Mouse (Mus musculus) testis, adult 10 weeks (tissue): ENCODE measurements around the gene Gpr37. TPM values are rescaled to one million over a fixed set of nuclear protein-coding genes. Genes with fewer than 3 reads are reported as not detected.

Source experiments
- polyA plus RNA-seq: library from polyadenylated mRNA; stranded (reverse); fragments of 350-450 nt; fragmentation: Illumina TruSeq; extraction: RNeasy Lipid Tissue Mini Kit (QIAGEN cat#74804); gene quantifications from one replicate; pipeline ENCODE4 v1.2.3, GENCODE M21; 2014; ENCODE audit warnings: low read depth, low replicate concordance

Gpr37 gene
- polyA plus RNA-seq = 4.5 TPM

DNA sequence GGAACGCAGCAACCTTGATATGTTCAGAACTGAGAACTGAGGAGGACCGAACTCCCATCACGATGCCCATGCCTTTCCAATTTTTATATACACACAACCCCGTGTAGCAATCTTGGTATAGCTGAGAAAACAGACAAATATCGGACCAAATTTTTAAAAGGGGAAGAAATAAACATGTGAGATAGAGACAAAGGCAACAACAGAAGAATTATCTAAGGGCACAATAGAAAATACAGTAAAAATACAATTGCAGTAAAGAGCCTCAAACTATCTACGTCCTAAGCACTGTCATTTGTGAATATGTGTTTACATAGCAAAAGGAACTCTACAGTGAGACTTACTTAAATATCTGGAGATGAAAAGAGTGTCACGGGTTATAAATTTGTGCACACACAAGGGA lies at the start of gene Gpr37:
Gpr37 (minus strand) TSS at position 101 of the 400 bp plus-strand sequence.

Other genes starting within 250 kb of the Gpr37 start
- 8.9 TPM for gene Pot1a, start 118.5 kb upstream of the Gpr37 start, polyA plus RNA-seq